Mouse (Mus musculus) CH12.LX (cell line): Measurements from ENCODE around the gene Nav1. TPM values are rescaled to one million over a fixed set of nuclear protein-coding genes. Genes with fewer than 3 reads are reported as not detected.

ENCODE experiments used
- DNase-seq: peaks from one replicate; pipeline ENCODE4 v3.0.0-alpha.2; 2013; ENCODE audit errors: extremely low read depth
- H3K27ac ChIP-seq: 2 replicates; pipeline ENCODE4 v1.5.1; 2012; ENCODE audit warnings: low read depth, mild to moderate bottlenecking, control low read depth, moderate library complexity; ENCODE audit not compliant: insufficient read depth
- H3K27me3 ChIP-seq: replicated peaks from 2 replicates; pipeline ENCODE3; 2012; ENCODE audit warnings: inconsistent platforms
- H3K36me3 ChIP-seq, 2 experiments: replicated peaks in 1 of 2; 2 replicates each; pipeline versions ENCODE3 to v1.6.1; 2012; ENCODE audit warnings: inconsistent platforms in 1 of 2, low read length in 1 of 2, mild to moderate bottlenecking in 1 of 2, mixed read lengths in 1 of 2, moderate library complexity in 1 of 2; ENCODE audit not compliant: control insufficient read depth in 1 of 2, insufficient read depth in 1 of 2
- H3K4me1 ChIP-seq, 2 experiments: 2 replicates each; pipeline ENCODE4 v1.6.1; 2012; ENCODE audit warnings: inconsistent platforms in 1 of 2, moderate library complexity in 1 of 2; ENCODE audit not compliant: insufficient read depth in 2 of 2, control insufficient read depth in 1 of 2
- H3K4me2 ChIP-seq: 2 replicates; pipeline ENCODE4 v1.6.1; 2012; ENCODE audit warnings: low read depth, mild to moderate bottlenecking, control low read depth; ENCODE audit not compliant: poor library complexity, insufficient read depth, severe bottlenecking
- H3K4me3 ChIP-seq, 3 experiments: fragments of 150-350 bp in 1 of 3; sonication (generic) in 1 of 3; replicated peaks in 1 of 3; 2 replicates each; pipeline versions ENCODE3 to v1.5.1; 2011 to 2012; ENCODE audit warnings: low read depth in 2 of 3, low read length in 2 of 3, mild to moderate bottlenecking in 2 of 3, moderate library complexity in 2 of 3, control low read depth in 1 of 3, improper control_type of control experiment in 1 of 3, inconsistent platforms in 1 of 3, mixed read lengths in 1 of 3; ENCODE audit not compliant: poor library complexity in 1 of 3
- H3K79me2 ChIP-seq: replicated peaks from 2 replicates; pipeline ENCODE4 v1.6.1; 2012; ENCODE audit warnings: mild to moderate bottlenecking, moderate library complexity; ENCODE audit not compliant: control insufficient read depth, poor library complexity, insufficient read depth, severe bottlenecking; ENCODE audit errors: extremely low read depth
- H3K9ac ChIP-seq: 2 replicates; pipeline ENCODE4 v1.6.1; 2012; ENCODE audit warnings: low read depth, mild to moderate bottlenecking, control low read depth, moderate library complexity; ENCODE audit not compliant: insufficient read depth
- H3K9me3 ChIP-seq: replicated peaks from 2 replicates; pipeline ENCODE3; 2012; ENCODE audit warnings: low read length, inconsistent platforms, mixed read lengths
- BHLHE40 ChIP-seq: IDR thresholded peaks from 2 replicates; pipeline ENCODE4 v1.6.1; 2011; ENCODE audit warnings: mild to moderate bottlenecking, low read depth, low read length, improper control_type of control experiment
- CHD2 ChIP-seq: IDR thresholded peaks from 2 replicates; pipeline ENCODE4 v1.6.1; 2011; ENCODE audit warnings: low read length, improper control_type of control experiment
- CTCF ChIP-seq, 2 experiments: IDR thresholded peaks in 1 of 2; conservative IDR thresholded peaks in 1 of 2; 2 replicates each; pipeline ENCODE4 v1.5.1; 2011 to 2012; ENCODE audit warnings: low read depth in 2 of 2, low read length in 2 of 2, improper control_type of control experiment in 1 of 2, inconsistent platforms in 1 of 2, mild to moderate bottlenecking in 1 of 2, moderate library complexity in 1 of 2
- E2F4 ChIP-seq: IDR thresholded peaks from 2 replicates; pipeline ENCODE4 v1.6.1; 2011; ENCODE audit warnings: low read depth, low read length, improper control_type of control experiment; ENCODE audit not compliant: insufficient replicate concordance
- ETS1 ChIP-seq: conservative IDR thresholded peaks from 2 replicates; pipeline ENCODE4 v1.6.1; 2012; ENCODE audit warnings: low read depth, mild to moderate bottlenecking, inconsistent platforms, low read length, improper control_type of control experiment, moderate library complexity
- GABPA ChIP-seq: IDR thresholded peaks from 2 replicates; pipeline ENCODE4 v1.6.1; 2012; ENCODE audit warnings: low read depth, low read length, improper control_type of control experiment, inconsistent platforms; ENCODE audit not compliant: insufficient replicate concordance
- HCFC1 ChIP-seq: IDR thresholded peaks from 2 replicates; pipeline ENCODE4 v1.6.1; 2012; ENCODE audit warnings: low read depth, mild to moderate bottlenecking, inconsistent platforms, low read length, improper control_type of control experiment
- JUND ChIP-seq: conservative IDR thresholded peaks from 2 replicates; pipeline ENCODE4 v1.6.1; 2011; ENCODE audit warnings: low read depth, low read length, improper control_type of control experiment
- MAFK ChIP-seq: IDR thresholded peaks from 2 replicates; pipeline ENCODE4 v1.6.1; 2011; ENCODE audit warnings: low read length, improper control_type of control experiment; ENCODE audit not compliant: insufficient replicate concordance
- MAZ ChIP-seq: IDR thresholded peaks from 2 replicates; pipeline ENCODE4 v1.6.1; 2012; ENCODE audit warnings: low read depth, mild to moderate bottlenecking, inconsistent platforms, low read length, improper control_type of control experiment, moderate library complexity
- MEF2A ChIP-seq: IDR thresholded peaks from 2 replicates; pipeline ENCODE4 v1.6.1; 2014; ENCODE audit warnings: low read depth, mild to moderate bottlenecking, inconsistent platforms, low read length, improper control_type of control experiment, borderline replicate concordance
- MYC ChIP-seq: IDR thresholded peaks from 2 replicates; pipeline ENCODE4 v1.6.1; 2011; ENCODE audit warnings: low read depth, mild to moderate bottlenecking, improper control_type of control experiment, low read length
- NELFE ChIP-seq: IDR thresholded peaks from 2 replicates; pipeline ENCODE4 v1.6.1; 2011; ENCODE audit warnings: low read depth, low read length, improper control_type of control experiment
- NRF1 ChIP-seq: IDR thresholded peaks from 2 replicates; pipeline ENCODE4 v1.6.1; 2014; ENCODE audit warnings: low read depth, mild to moderate bottlenecking, inconsistent platforms, low read length, improper control_type of control experiment, moderate library complexity
- POLR2A ChIP-seq: IDR thresholded peaks from 2 replicates; pipeline ENCODE4 v1.6.1; 2011; ENCODE audit warnings: low read depth, mild to moderate bottlenecking, improper control_type of control experiment, low read length
- RAD21 ChIP-seq: IDR thresholded peaks from 2 replicates; pipeline ENCODE4 v1.6.1; 2011; ENCODE audit warnings: low read depth, mild to moderate bottlenecking, low read length, improper control_type of control experiment, moderate library complexity
- SIN3A ChIP-seq: IDR thresholded peaks from 2 replicates; pipeline ENCODE4 v1.6.1; 2012; ENCODE audit warnings: low read length, improper control_type of control experiment, inconsistent platforms
- SMC3 ChIP-seq: IDR thresholded peaks from 2 replicates; pipeline ENCODE4 v1.6.1; 2011; ENCODE audit warnings: low read depth, low read length, improper control_type of control experiment
- TCF12 ChIP-seq: IDR thresholded peaks from 2 replicates; pipeline ENCODE4 v1.6.1; 2014; ENCODE audit warnings: low read depth, mild to moderate bottlenecking, inconsistent platforms, low read length, improper control_type of control experiment
- UBTF ChIP-seq: IDR thresholded peaks from 2 replicates; pipeline ENCODE4 v1.6.1; 2012; ENCODE audit warnings: low read depth, mild to moderate bottlenecking, inconsistent platforms, low read length, improper control_type of control experiment, moderate library complexity
- USF1 ChIP-seq: IDR thresholded peaks from 2 replicates; pipeline ENCODE4 v1.6.1; 2014; ENCODE audit warnings: low read depth, mild to moderate bottlenecking, inconsistent platforms, low read length, improper control_type of control experiment
- USF2 ChIP-seq: conservative IDR thresholded peaks from 2 replicates; pipeline ENCODE4 v1.6.1; 2011; ENCODE audit warnings: low read depth, low read length, improper control_type of control experiment
- ZKSCAN1 ChIP-seq: IDR thresholded peaks from 2 replicates; pipeline ENCODE4 v1.6.1; 2012; ENCODE audit warnings: low read depth, inconsistent platforms, low read length, improper control_type of control experiment, borderline replicate concordance
- ZMIZ1 ChIP-seq: IDR thresholded peaks from 2 replicates; pipeline ENCODE4 v1.6.1; 2012; ENCODE audit warnings: low read depth, mild to moderate bottlenecking, inconsistent platforms, low read length, improper control_type of control experiment
- ZNF384 ChIP-seq: IDR thresholded peaks from 2 replicates; pipeline ENCODE4 v1.6.1; 2012; ENCODE audit warnings: low read depth, low read length, improper control_type of control experiment, inconsistent platforms
- dilution Hi-C: fragments of 300-500 bp; cut with MboI; formaldehyde crosslinking; loops from 2 replicates; pipeline ENCODE4 v1.14.3; 2020; ENCODE audit warnings: low sequenced_read_pairs; ENCODE audit not compliant: extremely low pct_unique_long_range_greater_than_20kb, extremely low pct_ligation_motif_present
- in situ Hi-C: fragments of 300-500 bp; cut with MboI; formaldehyde crosslinking; loops from 3 replicates; pipeline ENCODE4 v1.14.3; 2019; ENCODE audit warnings: low sequenced_read_pairs, low pct_ligation_motif_present, low pct_unique_long_range_greater_than_20kb, mixed read lengths
- polyA plus RNA-seq: library from polyadenylated mRNA; unstranded; fragments of >175 nt; gene quantifications from 2 replicates; pipeline ENCODE4 v1.2.1, GENCODE M21; 2012; ENCODE audit warnings: low read depth; ENCODE audit not compliant: insufficient read length
- total RNA-seq, 2 experiments: library from RNA; depleted of rRNA; stranded (reverse); fragments of 300-350 nt in 1 of 2; fragments of >200 nt in 1 of 2; gene quantifications; 2 replicates each; pipeline ENCODE4 v1.2.3; 2012 to 2014

Nav1 gene
- total and polyA plus RNA-seq, 3 experiments, result 0.21 to 0.56 TPM; not detected in 1

- Histone ChIP-seq H3K4me3 (no peak overlapping the region), H3K27ac (no peak overlapping the region), H3K79me2 (no peaks in the 10 kb centered on the region), H3K9me3 (no peaks in the 10 kb centered on the region), H3K4me1 (peaks cover 0 to 14% of the 10 kb centered on the region in 2 experiments; a peak in 2 of 4 replicates), H3K9ac (no peak overlapping the region), H3K27me3 (peaks cover 43% of the 10 kb centered on the region), H3K4me2 (no peak overlapping the region), H3K36me3 (no peaks in the 10 kb centered on the region)
- TF ChIP-seq POLR2A (no peak), MEF2A (no peak), ZNF384 (no peak), JUND (no peak), BHLHE40 (no peak), HCFC1 (no peak), UBTF (no peak), CTCF (conservative IDR thresholded peaks at IDR 0.05 in 1 of 2, IDR thresholded peaks at IDR 0.05 in 1 of 2; ENCODE audit: low read depth in 2 of 2, low read length in 2 of 2) (no peak), USF1 (no peak), TCF12 (no peak), MAZ (no peak), RAD21 (no peak), ZKSCAN1 (no peak), MAFK (no peak), CHD2 (no peak), NRF1 (no peak), NELFE (no peak), USF2 (no peak), ZMIZ1 (no peak), ETS1 (no peak)
- dilution Hi-C loops (no loop called here), in situ Hi-C loops (loop anchor here (10.0 kb wide), 1 partner anchor 46 kb away; no protein-coding TSS in a partner anchor)
- no peak for DNase-seq
Observed at GRCm38 (mm10) chr1:135619130-135619529, 12.0 kb upstream of the Nav1 start.

- no peak overlapping the region for H3K9ac ChIP-seq
- H3K27ac ChIP-seq, result no peak overlapping the region
- no peaks in the 10 kb centered on the region for H3K36me3 ChIP-seq
- H3K4me1 ChIP-seq, result peaks cover 0 to 14% of the 10 kb centered on the region in 2 experiments; a peak in 2 of 4 replicates
- peaks cover 44% of the 10 kb centered on the region for H3K27me3 ChIP-seq
- H3K9me3 ChIP-seq, result no peaks in the 10 kb centered on the region
- H3K4me2 ChIP-seq, result no peak overlapping the region
- in situ Hi-C loops (loop anchor here (10.0 kb wide), 1 partner anchor 47 kb away; no protein-coding TSS in a partner anchor), dilution Hi-C loops (no loop called here)
- H3K79me2 ChIP-seq, result no peaks in the 10 kb centered on the region
- no peak for DNase-seq
- TF ChIP-seq USF2, result no peak
- no peak for TF ChIP-seq TCF12
- TF ChIP-seq MAZ, result no peak
- TF ChIP-seq ZMIZ1, result no peak
- TF ChIP-seq GABPA, result no peak
- TF ChIP-seq BHLHE40, result no peak
- no peak for TF ChIP-seq SIN3A
- no peak for TF ChIP-seq ZNF384
- no peak for TF ChIP-seq MEF2A
- no peak for TF ChIP-seq POLR2A
- no peak for TF ChIP-seq E2F4
- TF ChIP-seq MAFK, result no peak
- TF ChIP-seq SMC3, result no peak
- no peak for TF ChIP-seq ETS1
- no peak for TF ChIP-seq USF1
- TF ChIP-seq JUND, result no peak
- no peak for TF ChIP-seq MYC
- H3K4me3 ChIP-seq, result no peak overlapping the region
Observed at GRCm38 (mm10) chr1:135617344-135617743, 10.2 kb upstream of the Nav1 start.
